Mouse (Mus musculus): Measurements from ENCODE around the gene Riox1. TPM values are rescaled to one million over a fixed set of nuclear protein-coding genes. Genes with fewer than 3 reads are reported as not detected.

Riox1 gene
- polyA plus RNA-seq (2017; shearing (Covaris generic)) = 10 to 100 TPM; 24.0 to 28.5 TPM

DNA sequence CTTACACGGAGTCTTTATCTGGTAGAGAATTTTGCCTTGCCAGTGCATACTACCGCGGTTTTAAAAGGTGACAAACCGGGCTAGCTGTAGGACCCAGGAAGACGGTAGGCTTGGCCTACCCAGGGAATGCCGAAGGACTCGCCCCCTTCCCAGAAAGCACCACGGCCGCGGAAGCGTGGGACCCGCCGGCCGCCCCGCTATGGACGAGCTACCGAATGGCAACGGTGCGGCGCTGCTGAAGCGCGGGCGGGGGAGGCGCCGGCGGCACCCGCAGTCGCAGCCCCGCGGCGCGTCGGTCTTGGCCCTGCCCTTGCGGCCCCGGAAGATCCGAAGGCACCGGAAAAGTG is at the start of gene Riox1:
Riox1 (plus strand) TSS at position 116 of the 347 bp plus-strand sequence.

DNA sequence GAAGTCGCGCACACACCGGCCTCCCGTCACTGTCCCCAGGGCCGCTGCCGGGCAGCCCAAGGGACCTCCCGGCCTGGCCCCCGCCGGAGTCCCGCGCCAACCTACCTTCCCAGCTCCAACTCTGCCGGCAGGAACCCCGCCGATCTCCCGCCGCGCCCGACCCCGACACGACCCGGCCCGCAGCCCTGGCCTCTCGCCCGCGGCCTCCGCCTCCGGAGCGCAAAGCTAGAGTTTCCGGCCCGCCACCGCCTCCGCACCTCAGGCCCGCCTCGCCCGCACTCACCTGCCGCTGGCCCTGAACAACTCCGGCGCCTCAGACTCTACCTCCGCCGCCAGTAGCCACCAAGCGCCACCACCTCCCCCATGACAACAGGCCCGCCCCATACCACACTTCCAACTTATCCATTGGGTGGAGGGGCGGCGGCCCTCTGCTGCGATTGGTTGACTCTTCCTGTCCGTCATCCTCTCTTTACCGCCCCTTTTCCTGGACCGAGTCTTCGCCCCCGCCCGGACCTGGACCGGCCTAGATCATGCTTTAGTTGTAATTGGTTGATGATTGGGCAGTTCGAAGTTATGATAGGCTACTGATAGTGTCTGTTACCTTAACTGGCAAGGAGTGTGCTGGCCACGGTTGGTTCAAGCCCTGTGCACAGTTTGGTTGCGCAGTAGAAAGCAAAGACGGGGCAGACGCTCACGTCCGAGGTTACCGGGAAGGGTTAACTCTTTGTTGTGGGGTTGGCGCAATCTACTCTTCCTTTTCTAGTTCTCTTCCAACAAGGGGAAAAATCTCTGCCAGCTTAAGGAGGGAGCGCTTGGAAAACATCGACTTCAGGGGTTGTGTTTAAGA is 28.6 kb upstream of the Riox1 start, which contains the start of gene Numb:
Numb (minus strand) TSS at position 400 of the 847 bp plus-strand sequence.

GRCm38 (mm10) chr12:83984752-83985151 is 34.3 kb downstream of the Riox1 start, which contains the start of gene Heatr4:
Heatr4 (minus strand) TSS chr12:83984852.

DNA sequence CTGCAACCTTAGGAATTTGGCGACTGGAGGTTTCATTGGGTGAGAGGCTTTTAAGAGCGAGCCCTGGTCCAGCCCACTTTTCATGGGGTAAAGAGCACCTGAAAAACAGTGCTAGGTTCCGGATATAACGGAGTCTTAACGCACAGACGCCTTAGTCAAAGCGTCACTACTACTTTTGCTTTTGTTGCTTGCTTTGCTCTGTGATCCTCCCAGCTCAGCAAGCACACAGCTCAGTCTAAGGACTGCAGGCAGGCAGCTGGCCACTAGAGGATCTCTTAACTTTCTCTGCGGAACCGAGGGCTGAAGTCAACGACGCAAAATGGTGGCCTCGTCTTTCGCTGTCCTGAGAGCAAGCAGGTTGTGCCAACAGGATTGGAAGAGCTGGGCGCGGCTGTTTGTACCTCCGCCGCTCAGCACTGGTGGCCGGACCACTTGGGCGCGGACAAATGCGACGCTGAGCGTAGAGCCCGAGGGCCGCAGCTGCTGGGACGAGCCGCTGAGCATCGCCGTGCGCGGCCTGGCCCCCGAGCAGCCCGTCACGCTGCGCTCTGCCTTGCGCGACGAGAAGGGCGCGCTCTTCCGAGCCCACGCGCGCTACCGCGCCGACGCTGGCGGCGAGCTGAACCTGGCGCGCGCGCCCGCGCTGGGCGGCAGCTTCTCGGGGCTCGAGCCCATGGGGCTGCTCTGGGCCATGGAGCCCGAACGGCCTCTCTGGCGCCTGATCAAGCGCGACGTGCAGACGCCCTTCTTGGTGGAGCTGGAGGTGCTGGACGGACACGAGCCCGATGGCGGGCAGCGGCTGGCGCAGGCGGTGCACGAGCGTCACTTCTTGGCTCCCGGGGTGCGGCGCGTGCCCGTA is 37.4 kb downstream of the Riox1 start, which contains the start of gene Acot2:
Acot2 (plus strand) TSS at position 279 of the 859 bp plus-strand sequence.

Other genes starting within 250 kb of the Riox1 start
- under 1 TPM in 1 of 2 experiments, not detected in 1; 0.32 TPM for gene Papln, start 187.0 kb upstream of the Riox1 start, polyA plus RNA-seq (2017; shearing (Covaris generic))
- 10 to 100 TPM; 32.0 to 32.8 TPM for gene Numb, start 28.7 kb upstream of the Riox1 start, polyA plus RNA-seq (2017; shearing (Covaris generic))
- gene Heatr4, start 34.2 kb downstream of the Riox1 start, polyA plus RNA-seq (2017; shearing (Covaris generic)) = under 1 TPM in 1 of 2 experiments, not detected in 1; 0.11 TPM
- gene Acot2, start 37.3 kb downstream of the Riox1 start, polyA plus RNA-seq (2017; shearing (Covaris generic)) = 1 to 10 TPM; 4.8 to 5.5 TPM
- under 1 TPM in 1 of 2 experiments, not detected in 1; 0.23 TPM for gene Acot1, start 58.9 kb downstream of the Riox1 start, polyA plus RNA-seq (2017; shearing (Covaris generic))
- gene Acot4, start 87.8 kb downstream of the Riox1 start, polyA plus RNA-seq (2017; shearing (Covaris generic)) = 1 to 10 TPM in 1 of 2 experiments, under 1 TPM in 1; 0.04 to 1.3 TPM
- not detected for gene Gm49366, start 88.3 kb downstream of the Riox1 start, polyA plus RNA-seq (2017; shearing (Covaris generic))
- gene Acot3, start 101.5 kb downstream of the Riox1 start, polyA plus RNA-seq (2017; shearing (Covaris generic)) = under 1 TPM in 1 of 2 experiments, not detected in 1; 0.06 TPM
- gene Acot5, start 118.7 kb downstream of the Riox1 start, polyA plus RNA-seq (2017; shearing (Covaris generic)) = not detected
- gene Acot6, start 150.0 kb downstream of the Riox1 start, polyA plus RNA-seq (2017; shearing (Covaris generic)) = 1 to 10 TPM; 1.5 to 2.6 TPM
- gene Dnal1, start 163.8 kb downstream of the Riox1 start, polyA plus RNA-seq (2017; shearing (Covaris generic)) = under 1 TPM; 0.26 to 0.48 TPM
- gene Pnma1, start 197.9 kb downstream of the Riox1 start, polyA plus RNA-seq (2017; shearing (Covaris generic)) = under 1 TPM in 1 of 2 experiments, not detected in 1; 0.10 TPM